Mouse (Mus musculus) neural tube, embryonic 15.5 days (tissue): Measurements from ENCODE around the gene St8sia6. TPM values are rescaled to one million over a fixed set of nuclear protein-coding genes. Genes with fewer than 3 reads are reported as not detected.

Experiments
- ATAC-seq: fragments of 200-750 bp; cut with Nextera tagmentation; 2 replicates; pipeline ENCODE4 v1.8.0; 2017; ENCODE audit warnings: mild to moderate bottlenecking, moderate TSS enrichment, moderate library complexity; ENCODE audit not compliant: low FRiP score
- H3K27ac ChIP-seq: fragments of 300-500 bp; sonication (generic); replicated peaks from 2 replicates; pipeline ENCODE4 v1.5.1; 2015; ENCODE audit warnings: mild to moderate bottlenecking, inconsistent platforms
- H3K27me3 ChIP-seq: fragments of 300-500 bp; sonication (generic); replicated peaks from 2 replicates; pipeline ENCODE4 v1.6.1; 2015; ENCODE audit warnings: inconsistent platforms
- H3K36me3 ChIP-seq: fragments of 300-500 bp; sonication (generic); 2 replicates; pipeline ENCODE4 v1.6.1; 2015; ENCODE audit warnings: inconsistent platforms
- H3K4me1 ChIP-seq: fragments of 300-500 bp; sonication (generic); 2 replicates; pipeline ENCODE4 v1.6.1; 2015; ENCODE audit warnings: inconsistent platforms
- H3K4me2 ChIP-seq: fragments of 300-500 bp; sonication (generic); 2 replicates; pipeline ENCODE4 v1.6.1; 2015; ENCODE audit warnings: inconsistent platforms, mild to moderate bottlenecking, moderate library complexity
- H3K4me3 ChIP-seq: fragments of 300-500 bp; sonication (generic); replicated peaks from 2 replicates; pipeline ENCODE4 v1.5.1; 2015; ENCODE audit warnings: mild to moderate bottlenecking, inconsistent platforms
- H3K9ac ChIP-seq: fragments of 300-500 bp; sonication (generic); replicated peaks from 2 replicates; pipeline ENCODE4 v1.6.1; 2015; ENCODE audit warnings: mild to moderate bottlenecking, inconsistent platforms
- H3K9me3 ChIP-seq: fragments of 300-500 bp; sonication (generic); replicated peaks from 2 replicates; pipeline ENCODE4 v1.6.1; 2016; ENCODE audit warnings: inconsistent platforms
- WGBS: fragments of 180-500 bp; shearing (Covaris S2); methylation state at CpG from one replicate; pipeline ENCODE4 v1.1.7; 2015; ENCODE audit warnings: mixed read lengths; 5-methylcytosine and 5-hydroxymethylcytosine counted together
- polyA plus RNA-seq: library from polyadenylated mRNA; unstranded; fragments of >200 nt; fragmentation: Nextera tagmentation; extraction: Ambion mirVana; gene quantifications from 2 replicates; pipeline ENCODE4 v1.2.1, GENCODE M21; 2015

St8sia6 gene
- polyA plus RNA-seq, result 2.3 and 2.4 TPM in 2 replicates

- H3K9ac ChIP-seq, result peak within 1 kb of the TSS; percentile 81
- H3K4me2 ChIP-seq, result peak within 1 kb of the TSS; percentile 94
- H3K27me3 ChIP-seq, result peaks cover 7% of the 10 kb centered on the region
- peak within 1 kb of the TSS; percentile 70 for H3K4me3 ChIP-seq
- H3K27ac ChIP-seq, result peak within 1 kb of the TSS; percentile 48; the same call in 1 of the 2 replicates
- no peaks in the 10 kb centered on the region for H3K9me3 ChIP-seq
- H3K4me1 ChIP-seq, result peaks cover 14% of the 10 kb centered on the region
- 49% methylated on average over 8 of the region's 8 CpGs for WGBS
- no peak for ATAC-seq
- H3K36me3 ChIP-seq, result no peaks in the 10 kb centered on the region
Measured at GRCm38 (mm10) chr2:13793969-13794363, at the start of gene St8sia6. Gene St8sia6, minus strand, starts transcription at chr2:13794064.

- Histone ChIP-seq H3K36me3 (no peaks in the 10 kb centered on the region), H3K9me3 (no peaks in the 10 kb centered on the region), H3K4me3 (no peak overlapping the region), H3K27ac (no peak overlapping the region), H3K4me2 (no peak overlapping the region), H3K4me1 (no peaks in the 10 kb centered on the region), H3K27me3 (no peaks in the 10 kb centered on the region), H3K9ac (no peak overlapping the region)
- 81% methylated on average over 3 of the region's 3 CpGs for WGBS
- ATAC-seq, result no peak
Measured at GRCm38 (mm10) chr2:13836310-13836709, 42.4 kb upstream of the St8sia6 start.

GRCm38 (mm10) chr2:13834989-13835388 lies 41.1 kb upstream of the St8sia6 start:
- Histone ChIP-seq H3K4me2 (no peak overlapping the region), H3K27me3 (no peaks in the 10 kb centered on the region), H3K9ac (no peak overlapping the region), H3K4me3 (no peak overlapping the region), H3K9me3 (no peaks in the 10 kb centered on the region), H3K27ac (no peak overlapping the region), H3K36me3 (no peaks in the 10 kb centered on the region), H3K4me1 (no peaks in the 10 kb centered on the region)
- ATAC-seq, result no peak
- 64% methylated on average over 1 of the region's 1 CpGs for WGBS

GRCm38 (mm10) chr2:13816645-13817044 lies 22.8 kb upstream of the St8sia6 start:
- Histone ChIP-seq H3K36me3 (no peaks in the 10 kb centered on the region), H3K9ac (no peak overlapping the region), H3K4me2 (no peak overlapping the region), H3K9me3 (no peaks in the 10 kb centered on the region), H3K4me1 (no peaks in the 10 kb centered on the region), H3K4me3 (no peak overlapping the region), H3K27me3 (no peaks in the 10 kb centered on the region), H3K27ac (no peak overlapping the region)
- no peak for ATAC-seq
- 95% methylated on average over 2 of the region's 2 CpGs for WGBS

GRCm38 (mm10) chr2:13808593-13808992 lies 14.7 kb upstream of the St8sia6 start:
- Histone ChIP-seq H3K4me3 (no peak overlapping the region), H3K4me1 (no peaks in the 10 kb centered on the region), H3K27ac (no peak overlapping the region), H3K9me3 (no peaks in the 10 kb centered on the region), H3K4me2 (no peak overlapping the region), H3K27me3 (no peaks in the 10 kb centered on the region), H3K36me3 (no peaks in the 10 kb centered on the region), H3K9ac (no peak overlapping the region)
- ATAC-seq, result no peak
- WGBS, result 74% methylated on average over 5 of the region's 5 CpGs

- Histone ChIP-seq H3K4me2 (no peak overlapping the region), H3K4me3 (no peak overlapping the region), H3K9me3 (no peaks in the 10 kb centered on the region), H3K27me3 (no peaks in the 10 kb centered on the region), H3K27ac (no peak overlapping the region), H3K9ac (no peak overlapping the region), H3K4me1 (no peaks in the 10 kb centered on the region), H3K36me3 (no peaks in the 10 kb centered on the region)
- 74% methylated on average over 4 of the region's 4 CpGs for WGBS
- ATAC-seq, result no peak
Measured at GRCm38 (mm10) chr2:13808008-13808407, 14.1 kb upstream of the St8sia6 start.

DNA sequence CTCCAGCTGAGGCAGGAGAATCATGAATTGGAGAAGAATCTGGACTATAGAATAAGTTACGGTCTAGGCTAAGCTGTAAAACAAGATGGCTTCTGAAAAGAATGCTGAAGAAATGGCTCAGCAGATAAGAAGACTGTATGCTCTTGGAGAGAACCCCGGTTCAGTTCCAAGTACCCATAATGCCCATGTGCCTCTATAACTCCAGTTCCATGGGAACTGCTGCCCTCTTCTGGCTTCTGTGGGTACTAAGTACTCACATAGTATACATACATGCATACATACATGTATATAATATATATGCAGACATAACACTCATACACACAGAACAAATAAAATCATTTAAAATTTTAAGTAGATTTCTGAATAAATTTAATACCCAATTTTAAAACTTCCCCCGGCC lies 12.3 kb upstream of the St8sia6 start:
- no peak for ATAC-seq
- no peak overlapping the region for H3K27ac ChIP-seq
- 90% methylated on average over 3 of the region's 3 CpGs for WGBS
- H3K4me3 ChIP-seq, result no peak overlapping the region
- H3K4me1 ChIP-seq, result no peaks in the 10 kb centered on the region
- H3K36me3 ChIP-seq, result no peaks in the 10 kb centered on the region
- H3K9me3 ChIP-seq, result no peaks in the 10 kb centered on the region
- no peaks in the 10 kb centered on the region for H3K27me3 ChIP-seq
- H3K9ac ChIP-seq, result no peak overlapping the region
- H3K4me2 ChIP-seq, result no peak overlapping the region

DNA sequence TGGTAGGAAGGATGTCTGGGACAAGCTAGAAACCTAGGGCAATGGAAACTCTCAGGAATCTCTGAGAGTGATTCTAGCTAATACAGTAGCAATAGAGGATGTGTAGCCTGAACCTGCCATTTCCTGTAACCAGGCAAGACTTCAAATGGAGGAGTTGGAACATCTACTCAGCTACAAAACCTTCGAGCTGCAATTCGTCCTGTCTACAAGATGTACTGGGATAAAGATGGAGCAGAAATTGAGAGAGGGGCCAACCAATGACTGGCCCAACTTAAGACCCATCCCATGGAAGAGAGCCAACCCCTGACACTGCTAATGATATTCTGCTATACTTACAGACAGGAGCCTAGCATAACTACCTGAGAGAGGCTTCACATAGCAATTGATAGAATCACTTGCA lies 6.8 kb upstream of the St8sia6 start:
- Histone ChIP-seq H3K4me2 (no peak overlapping the region), H3K9me3 (no peaks in the 10 kb centered on the region), H3K36me3 (no peaks in the 10 kb centered on the region), H3K9ac (no peak overlapping the region), H3K27ac (no peak overlapping the region), H3K4me3 (no peak overlapping the region), H3K27me3 (0 out of 2 replicates have a peak, but pooled peaks cover 1% of the 10 kb centered on the region), H3K4me1 (no peaks in the 10 kb centered on the region)
- 92% methylated on average over 2 of the region's 2 CpGs for WGBS
- no peak for ATAC-seq

DNA sequence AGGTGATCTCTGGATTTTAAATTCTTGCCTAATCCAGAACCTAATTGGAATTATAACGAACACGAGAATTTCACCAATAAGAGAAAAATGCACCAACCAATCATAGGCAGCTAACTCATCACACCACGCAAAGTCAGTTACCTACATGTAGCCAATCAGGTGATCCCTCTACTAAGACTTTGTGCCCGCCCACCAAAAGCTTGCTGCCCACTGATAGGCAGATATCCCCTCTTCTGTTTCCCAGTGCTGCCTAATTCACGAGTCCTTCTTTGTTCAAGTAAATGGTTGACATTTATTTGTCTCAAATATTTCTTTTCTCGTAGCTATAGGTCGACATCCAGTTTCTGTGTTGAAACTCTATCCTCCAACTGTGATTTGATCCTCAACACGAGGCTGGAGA lies 582 bp upstream of the St8sia6 start:
- ATAC-seq, result no peak
- no peak overlapping the region for H3K4me2 ChIP-seq
- H3K4me1 ChIP-seq, result peaks cover 14% of the 10 kb centered on the region
- no peaks in the 10 kb centered on the region for H3K36me3 ChIP-seq
- no peak overlapping the region for H3K4me3 ChIP-seq
- peaks cover 7% of the 10 kb centered on the region for H3K27me3 ChIP-seq
- 90% methylated on average over 8 of the region's 8 CpGs for WGBS
- no peaks in the 10 kb centered on the region for H3K9me3 ChIP-seq
- no peak overlapping the region for H3K9ac ChIP-seq
- H3K27ac ChIP-seq, result no peak overlapping the region

DNA sequence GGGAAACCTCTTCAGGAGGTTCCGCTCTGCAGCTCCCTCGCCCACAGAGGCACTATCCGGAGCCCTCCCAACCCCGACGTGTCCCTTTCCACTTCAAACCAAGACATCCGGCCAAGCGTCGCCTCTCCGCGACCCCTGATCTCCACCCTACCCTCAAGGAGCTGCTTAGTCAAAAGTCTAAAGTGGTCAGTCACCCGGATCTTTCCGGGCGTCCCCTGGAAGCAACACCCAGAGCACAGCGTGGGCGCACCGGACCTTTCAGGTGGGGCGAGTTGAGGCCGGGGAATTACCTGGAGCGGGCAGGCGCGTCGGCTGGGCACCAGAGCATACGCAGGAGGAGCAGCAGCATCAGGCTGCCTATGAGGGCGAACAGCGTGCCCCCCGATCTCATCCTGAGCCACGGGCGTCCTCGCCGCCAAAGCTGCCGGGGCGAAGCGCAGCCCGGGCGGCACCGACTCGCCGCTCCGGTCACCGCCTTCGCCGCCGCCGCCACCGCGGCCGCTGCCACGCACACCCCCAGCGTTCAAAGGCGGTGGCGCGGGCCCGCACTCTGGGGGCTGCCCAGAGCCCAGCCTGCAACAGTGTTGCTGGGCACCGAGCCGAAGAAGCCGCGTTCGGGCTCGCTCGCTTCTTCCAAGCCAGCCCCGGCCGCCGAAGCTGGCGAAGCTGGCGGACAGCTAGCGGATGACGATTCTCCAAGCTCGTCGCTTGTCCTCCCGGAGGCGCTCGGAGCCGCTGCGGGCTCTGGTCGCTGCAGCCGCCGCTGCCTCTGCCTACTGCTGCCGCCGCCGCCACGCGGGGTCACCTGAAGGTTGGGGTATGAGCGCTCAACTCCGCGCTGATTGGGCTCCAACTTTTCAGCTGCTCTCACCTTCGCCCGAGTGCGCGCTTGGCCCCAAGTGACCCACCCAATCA lies 553 bp downstream of the St8sia6 start:
- Histone ChIP-seq H3K27ac (peak overlapping the region; percentile 48; the same call in 1 of the 2 replicates), H3K4me3 (peak overlapping the region; percentile 70), H3K4me1 (peaks cover 14% of the 10 kb centered on the region), H3K9me3 (no peaks in the 10 kb centered on the region), H3K27me3 (peaks cover 7% of the 10 kb centered on the region), H3K36me3 (no peaks in the 10 kb centered on the region), H3K4me2 (peak overlapping the region; percentile 94), H3K9ac (peak overlapping the region; percentile 81)
- under 1% methylated on average over 88 of the region's 89 CpGs for WGBS
- peak; percentile 92 for ATAC-seq

- peak overlapping the region; percentile 94 for H3K4me2 ChIP-seq
- H3K9ac ChIP-seq, result no peak overlapping the region; the same call in 1 of the 2 replicates
- peak; percentile 25; the same call in 1 of the 2 replicates for ATAC-seq
Measured at GRCm38 (mm10) chr2:13792256-13793005, 1.4 kb downstream of the St8sia6 start.

More at GRCm38 (mm10) chr2:13792256-13793005, 1.4 kb downstream of the St8sia6 start:
- no peak overlapping the region for H3K27ac ChIP-seq
- H3K4me1 ChIP-seq, result peaks cover 14% of the 10 kb centered on the region
- 45% methylated on average over 13 of the region's 13 CpGs for WGBS
- no peaks in the 10 kb centered on the region for H3K9me3 ChIP-seq
- H3K36me3 ChIP-seq, result no peaks in the 10 kb centered on the region
- peaks cover 7% of the 10 kb centered on the region for H3K27me3 ChIP-seq
- H3K4me3 ChIP-seq, result peak overlapping the region; percentile 70
